Mouse (Mus musculus): ENCODE results near the gene Ube2c. TPM values are rescaled to one million over a fixed set of nuclear protein-coding genes. Genes with fewer than 3 reads are reported as not detected.
"Not testable (repeated sequence)": the region's sequence is repeated elsewhere in the genome, so short reads cannot be mapped to it uniquely, and the experiment has no call there.

Ube2c gene
- polyA plus RNA-seq, 1 experiment from 2014 or later: 118 TPM

GRCm38 (mm10) chr2:164795868-164796267 is 26.2 kb downstream of the Ube2c start:
- H3K27me3 ChIP-seq (replicated peaks; ENCODE audit: control insufficient read depth, insufficient read depth, low read length): no peaks in the 10 kb centered on the region
- no peak for ATAC-seq
- no peak overlapping the region for H3K27ac ChIP-seq (ENCODE audit: low read depth, low read length)
- peaks cover 78% of the 10 kb centered on the region for H3K36me3 ChIP-seq (ENCODE audit: control insufficient read depth, insufficient read depth)
- no peak overlapping the region for H3K4me2 ChIP-seq (replicated peaks; ENCODE audit: low read depth)
- H3K9ac ChIP-seq (ENCODE audit: low read depth, low read length): no peak overlapping the region
- H3K9me3 ChIP-seq (ENCODE audit: control insufficient read depth): no peaks in the 10 kb centered on the region
- H3K4me1 ChIP-seq (replicated peaks; ENCODE audit: control insufficient read depth, insufficient read depth, low read length): no peaks in the 10 kb centered on the region
- 76% methylated on average over 4 of the region's 4 CpGs for WGBS
- no peak for TF ChIP-seq CTCF (IDR thresholded peaks at IDR 0.05; ENCODE audit: low read depth)
- H3K4me3 ChIP-seq (ENCODE audit: low read depth, low read length): no peak overlapping the region

DNA sequence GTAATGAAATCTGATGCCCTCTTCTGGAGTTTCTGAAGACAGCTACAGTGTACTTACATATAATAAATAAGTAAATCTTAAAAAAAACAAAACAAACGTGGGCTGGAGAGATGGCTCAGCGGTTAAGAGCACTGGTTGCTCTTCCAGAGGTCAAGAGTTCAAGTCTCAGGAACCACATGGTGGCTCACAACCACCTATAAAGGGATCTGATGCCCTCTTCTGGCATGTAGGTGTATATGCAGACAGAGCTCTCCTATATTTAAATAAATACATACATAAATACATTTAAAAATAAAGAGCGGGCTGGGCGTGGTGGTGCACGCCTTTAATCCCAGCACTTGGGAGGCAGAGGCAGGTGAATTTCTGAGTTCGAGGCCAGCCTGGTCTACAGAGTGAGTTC is 28.9 kb downstream of the Ube2c start:
- not testable (repeated sequence) for H3K4me3 ChIP-seq (ENCODE audit: low read depth, low read length); H3K9me3 ChIP-seq (ENCODE audit: control insufficient read depth); ATAC-seq; H3K9ac ChIP-seq (ENCODE audit: low read depth, low read length); H3K4me1 ChIP-seq (replicated peaks; ENCODE audit: control insufficient read depth, insufficient read depth, low read length); H3K27ac ChIP-seq (ENCODE audit: low read depth, low read length); H3K27me3 ChIP-seq (replicated peaks; ENCODE audit: control insufficient read depth, insufficient read depth, low read length); H3K4me2 ChIP-seq (replicated peaks; ENCODE audit: low read depth)
- peak; percentile 59 for TF ChIP-seq CTCF (IDR thresholded peaks at IDR 0.05; ENCODE audit: low read depth)
- peaks cover 68% of the 10 kb centered on the region for H3K36me3 ChIP-seq (ENCODE audit: control insufficient read depth, insufficient read depth)
- WGBS: 78% methylated on average over 6 of the region's 6 CpGs

- Histone ChIP-seq H3K9me3 (ENCODE audit: control insufficient read depth) (no peaks in the 10 kb centered on the region), H3K4me1 (replicated peaks; ENCODE audit: control insufficient read depth, insufficient read depth, low read length) (no peaks in the 10 kb centered on the region), H3K4me2 (replicated peaks; ENCODE audit: low read depth) (no peak overlapping the region), H3K4me3 (ENCODE audit: low read depth, low read length) (no peak overlapping the region), H3K27me3 (replicated peaks; ENCODE audit: control insufficient read depth, insufficient read depth, low read length) (no peaks in the 10 kb centered on the region), H3K9ac (ENCODE audit: low read depth, low read length) (no peak overlapping the region), H3K36me3 (ENCODE audit: control insufficient read depth, insufficient read depth) (peaks cover 54% of the 10 kb centered on the region), H3K27ac (ENCODE audit: low read depth, low read length) (no peak overlapping the region)
- no peak for ATAC-seq
- no peak for TF ChIP-seq CTCF (IDR thresholded peaks at IDR 0.05; ENCODE audit: low read depth)
- 85% methylated on average over 13 of the region's 13 CpGs for WGBS
Measured at GRCm38 (mm10) chr2:164800252-164801004, 30.7 kb downstream of the Ube2c start.

- H3K4me2 ChIP-seq (replicated peaks; ENCODE audit: low read depth): peak overlapping the region; percentile 87
- H3K36me3 ChIP-seq (ENCODE audit: control insufficient read depth, insufficient read depth): peaks cover 28% of the 10 kb centered on the region
- H3K4me1 ChIP-seq (replicated peaks; ENCODE audit: control insufficient read depth, insufficient read depth, low read length): no peaks in the 10 kb centered on the region
- H3K27me3 ChIP-seq (replicated peaks; ENCODE audit: control insufficient read depth, insufficient read depth, low read length): no peaks in the 10 kb centered on the region
- no peaks in the 10 kb centered on the region for H3K9me3 ChIP-seq (ENCODE audit: control insufficient read depth)
- H3K27ac ChIP-seq (ENCODE audit: low read depth, low read length): peak overlapping the region; percentile 85
- 0 out of 2 replicates have a peak, but pooled peaks have one; percentile 17 for ATAC-seq
- peak overlapping the region; percentile 80 for H3K4me3 ChIP-seq (ENCODE audit: low read depth, low read length)
- peak overlapping the region; percentile 74 for H3K9ac ChIP-seq (ENCODE audit: low read depth, low read length)
- TF ChIP-seq CTCF (IDR thresholded peaks at IDR 0.05; ENCODE audit: low read depth): no peak
- 49% methylated on average over 16 of the region's 16 CpGs for WGBS
Measured at GRCm38 (mm10) chr2:164803201-164803920, 33.7 kb downstream of the Ube2c start.

DNA sequence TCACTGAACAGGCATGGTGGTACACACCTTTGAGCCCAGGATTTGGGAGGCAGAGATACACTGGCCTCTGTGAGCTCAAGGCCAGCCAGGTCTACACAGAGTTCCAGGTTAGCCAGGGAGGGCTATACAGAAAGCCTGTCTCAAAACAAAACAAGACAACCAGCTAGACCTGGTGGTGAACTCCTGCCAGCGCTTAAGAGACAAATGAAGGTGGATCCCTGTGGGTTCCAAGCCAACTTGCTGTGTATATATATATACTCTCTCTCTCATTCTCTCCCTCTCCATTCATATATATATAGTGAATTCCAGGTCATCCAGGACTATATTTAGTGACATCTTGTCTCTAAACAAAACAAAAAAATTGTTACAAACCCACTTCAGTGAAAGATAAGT is 34.2 kb downstream of the Ube2c start:
- Histone ChIP-seq H3K27ac (ENCODE audit: low read depth, low read length) (peak overlapping the region; percentile 85), H3K9ac (ENCODE audit: low read depth, low read length) (peak overlapping the region; percentile 74), H3K4me2 (replicated peaks; ENCODE audit: low read depth) (peak overlapping the region; percentile 87), H3K27me3 (replicated peaks; ENCODE audit: control insufficient read depth, insufficient read depth, low read length) (no peaks in the 10 kb centered on the region), H3K4me3 (ENCODE audit: low read depth, low read length) (peak overlapping the region; percentile 80), H3K4me1 (replicated peaks; ENCODE audit: control insufficient read depth, insufficient read depth, low read length) (no peaks in the 10 kb centered on the region), H3K36me3 (ENCODE audit: control insufficient read depth, insufficient read depth) (peaks cover 32% of the 10 kb centered on the region), H3K9me3 (ENCODE audit: control insufficient read depth) (no peaks in the 10 kb centered on the region)
- ATAC-seq: no peak
- TF ChIP-seq CTCF (IDR thresholded peaks at IDR 0.05; ENCODE audit: low read depth): no peak
- WGBS: 43% methylated on average over 1 of the region's 1 CpGs

GRCm38 (mm10) chr2:164804533-164805331 is 35.0 kb downstream of the Ube2c start, which contains the start of the genes Acot8 and Zswim3:
TSS of gene Acot8 (minus strand) at chr2:164804882.
TSS of gene Zswim3 (plus strand) at chr2:164805098.
- Histone ChIP-seq H3K36me3 (ENCODE audit: control insufficient read depth, insufficient read depth) (peaks cover 32% of the 10 kb centered on the region), H3K27ac (ENCODE audit: low read depth, low read length) (peak within 1 kb of the TSS; percentile 85), H3K9me3 (ENCODE audit: control insufficient read depth) (no peaks in the 10 kb centered on the region), H3K27me3 (replicated peaks; ENCODE audit: control insufficient read depth, insufficient read depth, low read length) (no peaks in the 10 kb centered on the region), H3K4me3 (ENCODE audit: low read depth, low read length) (peak within 1 kb of the TSS; percentile 80), H3K9ac (ENCODE audit: low read depth, low read length) (peak within 1 kb of the TSS; percentile 74), H3K4me1 (replicated peaks; ENCODE audit: control insufficient read depth, insufficient read depth, low read length) (no peaks in the 10 kb centered on the region), H3K4me2 (replicated peaks; ENCODE audit: low read depth) (peak within 1 kb of the TSS; percentile 87)
- ATAC-seq: peak; percentile 95
- peak; percentile 17; the same call in 1 of the 2 replicates for TF ChIP-seq CTCF (IDR thresholded peaks at IDR 0.05; ENCODE audit: low read depth)
- WGBS: under 1% methylated on average over 47 of the region's 47 CpGs

Measured in intestine, postnatal 0 days (tissue).